ENCODE assay signal across 23 mouse cellular contexts in the genomic region with DNA sequence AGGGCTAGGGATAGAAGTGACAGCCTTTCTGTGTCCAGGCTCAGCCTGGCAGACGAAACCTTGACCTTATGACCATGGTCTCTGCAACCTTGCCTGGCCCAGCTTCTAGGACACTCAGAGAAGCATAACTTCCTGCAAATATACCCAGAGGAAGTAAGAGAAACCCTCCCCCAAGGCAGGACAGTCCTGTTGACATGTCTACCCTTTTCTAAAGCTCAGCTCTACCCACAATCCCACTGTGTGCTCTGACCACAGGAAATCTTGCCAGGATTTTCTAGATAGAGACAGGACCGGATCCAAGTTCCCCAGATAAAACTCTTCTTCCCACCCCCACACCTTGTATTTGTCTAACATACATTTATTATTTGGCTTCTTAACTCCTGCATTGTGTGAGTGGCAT.
DNase-seq lines count a peak whose midpoint lies in the region; ATAC-seq and TF ChIP-seq lines count a peak whose summit lies in the region.
"Had no signal": no experiment of that assay in that cellular context is flagged by ENCODE, and none has a peak within 500 bp of the region (broad histone marks: within the 10 kb centered on the region; RNA-seq: fewer than 3 reads in every experiment).

No protein-coding gene starts in this region.

- no peak for TF ChIP-seq POLR2A in kidney, adult 2 months (IDR thresholded peaks at IDR 0.05; ENCODE audit: low read depth, low read length)
- TF ChIP-seq POLR2A in lung, adult 2 months (IDR thresholded peaks at IDR 0.05; ENCODE audit: borderline replicate concordance, extremely low read depth, low read depth, low read length): no peak

- no peaks in the 10 kb centered on the region for H3K4me1 ChIP-seq in kidney, adult 2 months (ENCODE audit: control insufficient read depth, insufficient read depth, low read length)
- no peaks in the 10 kb centered on the region for H3K4me1 ChIP-seq in liver, embryonic 16.5 days (ENCODE audit: control insufficient read depth, low read depth, low read length)
- peaks cover 4% of the 10 kb centered on the region; the same call in 1 of the 2 replicates for H3K4me1 ChIP-seq in liver, embryonic 12.5 days
- no peaks in the 10 kb centered on the region; the same call in 1 of the 2 replicates for H3K4me1 ChIP-seq in lung, adult 2 months (ENCODE audit: control insufficient read depth, insufficient read depth, low read length)

- WGBS in kidney, adult 2 months: 68% methylated on average over 2 of the region's 2 CpGs
- WGBS in liver, embryonic 16.5 days (ENCODE audit: insufficient replicate concordance): 23% methylated on average over 2 of the region's 2 CpGs
- 17% methylated on average over 2 of the region's 2 CpGs for WGBS in liver, embryonic 12.5 days (ENCODE audit: insufficient replicate concordance)
- WGBS in lung, adult 2 months: 35% methylated on average over 2 of the region's 2 CpGs

- peak; percentile 40; the same call in 1 of the 2 replicates for ATAC-seq in liver, embryonic 16.5 days (ENCODE audit: low read depth)
- ATAC-seq in liver, embryonic 12.5 days: no peak
- ATAC-seq: forebrain, embryonic 16.5 days; hindbrain, embryonic 16.5 days; intestine, embryonic 16.5 days; midbrain, embryonic 15.5 days had no signal

- no peak for TF ChIP-seq CTCF in kidney, adult 2 months (conservative IDR thresholded peaks at IDR 0.05; ENCODE audit: insufficient read depth, insufficient read length, low read depth, low read length)
- no peak for TF ChIP-seq CTCF in lung, adult 2 months (IDR thresholded peaks at IDR 0.05; ENCODE audit: insufficient read depth, low read length)

- no peak overlapping the region for H3K27ac ChIP-seq in kidney, adult 2 months (ENCODE audit: insufficient read depth, low read depth, low read length)
- H3K27ac ChIP-seq in liver, embryonic 16.5 days (ENCODE audit: low read length): no peak overlapping the region
- H3K27ac ChIP-seq in liver, embryonic 12.5 days: no peak overlapping the region
- H3K27ac ChIP-seq: forebrain, embryonic 10.5 days; heart, adult 2 months; heart, embryonic 15.5 days; left cerebral cortex, adult 2 months; macrophage; midbrain, embryonic 15.5 days; neural tube, embryonic 12.5 days had no signal

- H3K9me3 ChIP-seq in liver, embryonic 16.5 days (replicated peaks; ENCODE audit: control insufficient read depth, low read length): no peaks in the 10 kb centered on the region
- 0 out of 2 replicates have a peak, but pooled peaks cover 5% of the 10 kb centered on the region for H3K9me3 ChIP-seq in liver, embryonic 12.5 days (replicated peaks)
- H3K9me3 ChIP-seq: forebrain, embryonic 10.5 days; heart, embryonic 15.5 days; midbrain, embryonic 15.5 days; neural tube, embryonic 12.5 days had no signal

- H3K4me2 ChIP-seq in liver, embryonic 16.5 days (ENCODE audit: low read depth, low read length): no peak overlapping the region
- H3K4me2 ChIP-seq in liver, embryonic 12.5 days: no peak overlapping the region
- H3K4me2 ChIP-seq: heart, embryonic 15.5 days; midbrain, embryonic 15.5 days; neural tube, embryonic 12.5 days had no signal

- H3K9ac ChIP-seq in liver, embryonic 16.5 days (ENCODE audit: low read depth, low read length): no peak overlapping the region
- H3K9ac ChIP-seq in liver, embryonic 12.5 days: no peak overlapping the region
- H3K9ac ChIP-seq: heart, embryonic 15.5 days; midbrain, embryonic 15.5 days; neural tube, embryonic 12.5 days had no signal

- no peak overlapping the region for H3K4me3 ChIP-seq in kidney, adult 2 months (ENCODE audit: insufficient read depth, low read depth, low read length)
- H3K4me3 ChIP-seq in liver, embryonic 16.5 days (ENCODE audit: low read depth, low read length): no peak overlapping the region
- H3K4me3 ChIP-seq in liver, embryonic 12.5 days: no peak overlapping the region
- no peak overlapping the region for H3K4me3 ChIP-seq in lung, adult 2 months (replicated peaks; ENCODE audit: extremely low read depth, low read depth, low read length)
- H3K4me3 ChIP-seq: forebrain, embryonic 10.5 days; heart, adult 2 months; heart, embryonic 15.5 days; left cerebral cortex, adult 2 months; midbrain, embryonic 15.5 days; neural tube, embryonic 12.5 days had no signal

- no peaks in the 10 kb centered on the region for H3K36me3 ChIP-seq in kidney, adult 2 months (ENCODE audit: control insufficient read depth, insufficient read depth, low read length)
- H3K36me3 ChIP-seq in liver, embryonic 16.5 days (ENCODE audit: control insufficient read depth, insufficient read depth): no peaks in the 10 kb centered on the region
- no peaks in the 10 kb centered on the region for H3K36me3 ChIP-seq in liver, embryonic 12.5 days
- H3K36me3 ChIP-seq: forebrain, embryonic 10.5 days; heart, embryonic 15.5 days; midbrain, embryonic 15.5 days; neural tube, embryonic 12.5 days had no signal

- peak; percentile 14 for DNase-seq in adrenal gland, adult 8-10 months
- DNase-seq in adrenal gland, adult 18-20 months (ENCODE audit: low spot score in 2 of 2): no peak
- DNase-seq in kidney, adult 2 months: peak; percentile 19
- DNase-seq in kidney, postnatal 25 days: no peak
- peak; percentile 19 for DNase-seq in lung, postnatal 10 days
- DNase-seq in lung, adult 2 months: no peak
- DNase-seq: cerebellum, adult 18-20 months; cerebellum, postnatal 14 days; gastrocnemius, postnatal 36 days; heart, adult 2 months; layer of hippocampus, adult 9-11 months; right cerebral cortex, postnatal 14 days had no signal

- H3K27me3 ChIP-seq in kidney, adult 2 months (replicated peaks; ENCODE audit: control insufficient read depth, insufficient read depth, low read length): no peaks in the 10 kb centered on the region
- no peaks in the 10 kb centered on the region for H3K27me3 ChIP-seq in liver, embryonic 16.5 days (ENCODE audit: control insufficient read depth, insufficient read depth, low read depth, low read length)
- H3K27me3 ChIP-seq in liver, embryonic 12.5 days (replicated peaks): 0 out of 2 replicates have a peak, but pooled peaks cover 12% of the 10 kb centered on the region
- H3K27me3 ChIP-seq: heart, embryonic 15.5 days; midbrain, embryonic 15.5 days had no signal

Comparison
In these comparisons a context has a peak if more than half of its experiments do, and no peak if none do; other contexts are left out.
1. DNase-seq: peak in adrenal gland, adult 8-10 months (single experiment), kidney, adult 2 months (single experiment) and lung, postnatal 10 days (single experiment); none in adrenal gland, adult 18-20 months (0 of 2), kidney, postnatal 25 days (0 of 2) and lung, adult 2 months (single experiment).